Mouse (Mus musculus) CH12.LX (cell line): Measurements from ENCODE around the gene St8sia1.

Source experiments
- CTCF ChIP-seq, 2 experiments: IDR thresholded peaks in 1 of 2; conservative IDR thresholded peaks in 1 of 2; 2 replicates each; pipeline ENCODE4 v1.5.1; 2011 to 2012; ENCODE audit warnings: low read depth in 2 of 2, low read length in 2 of 2, improper control_type of control experiment in 1 of 2, inconsistent platforms in 1 of 2, mild to moderate bottlenecking in 1 of 2, moderate library complexity in 1 of 2
- KAT2A ChIP-seq: IDR thresholded peaks from 2 replicates; pipeline ENCODE4 v1.6.1; 2012; ENCODE audit warnings: low read length, improper control_type of control experiment, inconsistent platforms; ENCODE audit not compliant: insufficient replicate concordance

DNA sequence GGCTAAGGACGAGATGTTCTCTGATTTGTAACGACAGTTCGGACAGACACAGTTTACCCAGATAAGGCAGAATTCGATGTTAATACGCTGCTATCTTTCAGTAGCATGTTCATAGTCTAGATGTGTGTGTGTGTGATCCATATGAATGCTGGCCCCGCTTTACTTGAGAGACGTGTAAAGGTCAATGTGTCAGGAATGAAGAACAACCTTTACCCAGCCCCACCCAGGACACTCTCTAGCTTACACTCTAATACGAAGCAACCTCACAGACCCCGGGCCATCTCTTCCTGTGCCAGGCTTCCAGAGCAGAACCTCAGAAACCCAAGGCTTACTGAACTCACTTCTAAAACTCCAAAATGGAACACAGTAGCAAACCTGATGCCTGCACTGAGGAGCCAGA, 165.4 kb downstream of the St8sia1 start:
- TF ChIP-seq KAT2A (no peak), CTCF (conservative IDR thresholded peaks at IDR 0.05 in 1 of 2, IDR thresholded peaks at IDR 0.05 in 1 of 2; ENCODE audit: low read depth in 2 of 2, low read length in 2 of 2) (no peak)
